Mouse (Mus musculus) lung, adult 2 months (tissue): ENCODE data around the gene Klhl33.

Experiments used
- CTCF ChIP-seq: fragments of 200-500 bp; IDR thresholded peaks from 2 replicates; pipeline ENCODE4 v1.5.1; 2011; ENCODE audit warnings: mild to moderate bottlenecking, low read length, control low read depth; ENCODE audit not compliant: insufficient read depth
- POLR2A ChIP-seq: fragments of 200-500 bp; IDR thresholded peaks from 2 replicates; pipeline ENCODE4 v1.6.1; 2011; ENCODE audit warnings: low read depth, mild to moderate bottlenecking, control low read depth, low read length, borderline replicate concordance; ENCODE audit errors: extremely low read depth

DNA sequence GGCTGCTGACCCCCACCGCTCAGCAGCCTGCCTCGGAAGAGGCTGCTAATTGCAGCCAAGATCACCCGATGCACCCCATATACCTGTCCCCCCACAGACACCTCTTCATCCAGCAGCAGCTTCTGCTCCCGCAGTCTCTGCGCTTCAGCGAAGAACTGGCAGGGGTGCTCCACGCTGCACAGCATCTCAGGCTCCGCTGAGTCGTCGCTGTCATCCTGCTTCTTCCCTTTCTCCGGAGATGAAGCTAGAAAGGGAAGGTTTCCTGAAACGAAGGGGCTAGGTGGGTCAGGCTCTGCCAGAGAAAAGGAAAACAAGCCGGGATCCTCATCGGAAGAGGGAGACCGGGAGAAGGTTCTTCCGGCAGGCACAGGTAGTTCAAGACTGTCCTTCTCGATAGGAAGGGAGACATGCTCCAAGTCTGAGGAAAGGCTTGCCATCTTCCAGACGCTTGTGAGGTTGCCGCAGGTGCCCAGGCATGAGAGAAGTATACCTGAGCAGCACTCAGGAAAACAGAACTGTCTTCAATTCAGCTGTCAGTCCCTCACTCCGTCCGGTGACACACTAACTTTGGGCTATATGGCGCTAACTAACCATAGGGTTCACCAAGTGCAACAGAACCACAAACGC lies 447 bp downstream of the Klhl33 start:
- TF ChIP-seq CTCF (no peak), POLR2A (no peak)
